Mouse (Mus musculus): ENCODE measurements around the gene Ctnna2. TPM values are rescaled to one million over a fixed set of nuclear protein-coding genes. Genes with fewer than 3 reads are reported as not detected.

Ctnna2 gene
- polyA plus RNA-seq, 1 experiment: not detected

- Histone ChIP-seq H3K27me3 (ENCODE audit: control insufficient read depth, insufficient read depth, insufficient read length) (no peaks in the 10 kb centered on the region), H3K4me2 (ENCODE audit: low read depth) (no peak overlapping the region), H3K4me3 (no peak overlapping the region), H3K36me3 (ENCODE audit: control insufficient read depth, insufficient read depth) (no peaks in the 10 kb centered on the region), H3ac (ENCODE audit: control insufficient read depth, insufficient read length) (no peak overlapping the region), H3K79me2 (ENCODE audit: control insufficient read depth, insufficient read depth) (no peaks in the 10 kb centered on the region)
- TF ChIP-seq REST (IDR thresholded peaks at IDR 0.05; ENCODE audit: insufficient read depth, insufficient read length) (no peak), USF1 (IDR thresholded peaks at IDR 0.05; ENCODE audit: low read depth) (no peak), CEBPB (IDR thresholded peaks at IDR 0.05; ENCODE audit: insufficient read depth, poor library complexity, severe bottlenecking) (no peak), POLR2A (IDR thresholded peaks at IDR 0.05; ENCODE audit: insufficient read length, low read depth) (no peak), E2F4 (IDR thresholded peaks at IDR 0.05; ENCODE audit: insufficient read depth) (no peak)
Measured at GRCm38 (mm10) chr6:76984773-76985172, 994.7 kb downstream of the Ctnna2 start.

GRCm38 (mm10) chr6:76981651-76982050 lies 997.8 kb downstream of the Ctnna2 start:
- Histone ChIP-seq H3K4me3 (no peak overlapping the region), H3K79me2 (ENCODE audit: control insufficient read depth, insufficient read depth) (no peaks in the 10 kb centered on the region), H3K27me3 (ENCODE audit: control insufficient read depth, insufficient read depth, insufficient read length) (no peaks in the 10 kb centered on the region), H3K4me2 (ENCODE audit: low read depth) (no peak overlapping the region), H3K36me3 (ENCODE audit: control insufficient read depth, insufficient read depth) (no peaks in the 10 kb centered on the region), H3ac (ENCODE audit: control insufficient read depth, insufficient read length) (no peak overlapping the region)
- TF ChIP-seq TCF3 (IDR thresholded peaks at IDR 0.05; ENCODE audit: insufficient read length, low read depth) (no peak), MYOG (IDR thresholded peaks at IDR 0.05; ENCODE audit: control insufficient read depth in 1 of 3, insufficient read depth in 1 of 3, insufficient read length in 2 of 3, low read depth in 2 of 3) (no peak), USF1 (IDR thresholded peaks at IDR 0.05; ENCODE audit: low read depth) (no peak), E2F4 (IDR thresholded peaks at IDR 0.05; ENCODE audit: insufficient read depth) (no peak), REST (IDR thresholded peaks at IDR 0.05; ENCODE audit: insufficient read depth, insufficient read length) (no peak), MYOD1 (IDR thresholded peaks at IDR 0.05; ENCODE audit: control insufficient read depth in 1 of 3, insufficient read length in 2 of 3, low read depth in 2 of 3) (no peak), POLR2A (IDR thresholded peaks at IDR 0.05; ENCODE audit: insufficient read length, low read depth) (no peak), SRF (IDR thresholded peaks at IDR 0.05; ENCODE audit: control insufficient read depth, insufficient read length, low read depth) (no peak), CEBPB (IDR thresholded peaks at IDR 0.05; ENCODE audit: insufficient read depth, poor library complexity, severe bottlenecking) (no peak), MAX (IDR thresholded peaks at IDR 0.05; ENCODE audit: low read depth) (no peak), POLR2AphosphoS2 (IDR thresholded peaks at IDR 0.05; ENCODE audit: insufficient read length, low read depth) (no peak)

- Histone ChIP-seq H3K36me3 (ENCODE audit: control insufficient read depth, insufficient read depth) (no peaks in the 10 kb centered on the region), H3K4me2 (ENCODE audit: low read depth) (no peak overlapping the region), H3K79me2 (ENCODE audit: control insufficient read depth, insufficient read depth) (no peaks in the 10 kb centered on the region), H3K27me3 (ENCODE audit: control insufficient read depth, insufficient read depth, insufficient read length) (no peaks in the 10 kb centered on the region), H3K4me3 (no peak overlapping the region), H3ac (ENCODE audit: control insufficient read depth, insufficient read length) (no peak overlapping the region)
- no peak for TF ChIP-seq E2F4 (IDR thresholded peaks at IDR 0.05; ENCODE audit: insufficient read depth)
- no peak for TF ChIP-seq USF1 (IDR thresholded peaks at IDR 0.05; ENCODE audit: low read depth)
- TF ChIP-seq MAX (IDR thresholded peaks at IDR 0.05; ENCODE audit: low read depth): no peak
- no peak for TF ChIP-seq MYOG (IDR thresholded peaks at IDR 0.05; ENCODE audit: control insufficient read depth in 1 of 3, insufficient read depth in 1 of 3, insufficient read length in 2 of 3, low read depth in 2 of 3)
- TF ChIP-seq SRF (IDR thresholded peaks at IDR 0.05; ENCODE audit: control insufficient read depth, insufficient read length, low read depth): no peak
- TF ChIP-seq POLR2AphosphoS2 (IDR thresholded peaks at IDR 0.05; ENCODE audit: insufficient read length, low read depth): no peak
- no peak for TF ChIP-seq REST (IDR thresholded peaks at IDR 0.05; ENCODE audit: insufficient read depth, insufficient read length)
- TF ChIP-seq MYOD1 (IDR thresholded peaks at IDR 0.05; ENCODE audit: control insufficient read depth in 1 of 3, insufficient read length in 2 of 3, low read depth in 2 of 3): no peak
- TF ChIP-seq POLR2A (IDR thresholded peaks at IDR 0.05; ENCODE audit: insufficient read length, low read depth): no peak
- no peak for TF ChIP-seq TCF3 (IDR thresholded peaks at IDR 0.05; ENCODE audit: insufficient read length, low read depth)
- TF ChIP-seq CEBPB (IDR thresholded peaks at IDR 0.05; ENCODE audit: insufficient read depth, poor library complexity, severe bottlenecking): no peak
- no peak for TF ChIP-seq TCF12 (IDR thresholded peaks at IDR 0.05; ENCODE audit: insufficient read depth, poor library complexity, severe bottlenecking)
Measured at GRCm38 (mm10) chr6:76979247-76979850, 1000.1 kb downstream of the Ctnna2 start.

- Histone ChIP-seq H3K79me2 (ENCODE audit: control insufficient read depth, insufficient read depth) (no peaks in the 10 kb centered on the region), H3K27me3 (ENCODE audit: control insufficient read depth, insufficient read depth, insufficient read length) (no peaks in the 10 kb centered on the region), H3K36me3 (ENCODE audit: control insufficient read depth, insufficient read depth) (no peaks in the 10 kb centered on the region), H3K4me2 (ENCODE audit: low read depth) (no peak overlapping the region), H3K4me3 (no peak overlapping the region), H3ac (ENCODE audit: control insufficient read depth, insufficient read length) (no peak overlapping the region)
- TF ChIP-seq USF1 (IDR thresholded peaks at IDR 0.05; ENCODE audit: low read depth): no peak
- no peak for TF ChIP-seq REST (IDR thresholded peaks at IDR 0.05; ENCODE audit: insufficient read depth, insufficient read length)
- TF ChIP-seq SRF (IDR thresholded peaks at IDR 0.05; ENCODE audit: control insufficient read depth, insufficient read length, low read depth): no peak
- no peak for TF ChIP-seq MYOG (IDR thresholded peaks at IDR 0.05; ENCODE audit: control insufficient read depth in 1 of 3, insufficient read depth in 1 of 3, insufficient read length in 2 of 3, low read depth in 2 of 3)
- TF ChIP-seq E2F4 (IDR thresholded peaks at IDR 0.05; ENCODE audit: insufficient read depth): no peak
- TF ChIP-seq CEBPB (IDR thresholded peaks at IDR 0.05; ENCODE audit: insufficient read depth, poor library complexity, severe bottlenecking): no peak
- no peak for TF ChIP-seq MYOD1 (IDR thresholded peaks at IDR 0.05; ENCODE audit: control insufficient read depth in 1 of 3, insufficient read length in 2 of 3, low read depth in 2 of 3)
- no peak for TF ChIP-seq POLR2A (IDR thresholded peaks at IDR 0.05; ENCODE audit: insufficient read length, low read depth)
- no peak for TF ChIP-seq TCF12 (IDR thresholded peaks at IDR 0.05; ENCODE audit: insufficient read depth, poor library complexity, severe bottlenecking)
- TF ChIP-seq MAX (IDR thresholded peaks at IDR 0.05; ENCODE audit: low read depth): no peak
- no peak for TF ChIP-seq TCF3 (IDR thresholded peaks at IDR 0.05; ENCODE audit: insufficient read length, low read depth)
- TF ChIP-seq POLR2AphosphoS2 (IDR thresholded peaks at IDR 0.05; ENCODE audit: insufficient read length, low read depth): no peak
Measured at GRCm38 (mm10) chr6:76977817-76978216, 1001.7 kb downstream of the Ctnna2 start.
